Mouse (Mus musculus) left cerebral cortex, adult 9 months (tissue): ENCODE measurements around the gene Rnf123.
"Not testable (repeated sequence)": the region's sequence is repeated elsewhere in the genome, so short reads cannot be mapped to it uniquely, and the experiment has no call there.

Source experiments
- DNase-seq, 2 experiments: peaks; one replicate each; pipeline ENCODE4 v3.0.0; 2022; ENCODE audit warnings: low spot score in 2 of 2

The Rnf123 gene

DNA sequence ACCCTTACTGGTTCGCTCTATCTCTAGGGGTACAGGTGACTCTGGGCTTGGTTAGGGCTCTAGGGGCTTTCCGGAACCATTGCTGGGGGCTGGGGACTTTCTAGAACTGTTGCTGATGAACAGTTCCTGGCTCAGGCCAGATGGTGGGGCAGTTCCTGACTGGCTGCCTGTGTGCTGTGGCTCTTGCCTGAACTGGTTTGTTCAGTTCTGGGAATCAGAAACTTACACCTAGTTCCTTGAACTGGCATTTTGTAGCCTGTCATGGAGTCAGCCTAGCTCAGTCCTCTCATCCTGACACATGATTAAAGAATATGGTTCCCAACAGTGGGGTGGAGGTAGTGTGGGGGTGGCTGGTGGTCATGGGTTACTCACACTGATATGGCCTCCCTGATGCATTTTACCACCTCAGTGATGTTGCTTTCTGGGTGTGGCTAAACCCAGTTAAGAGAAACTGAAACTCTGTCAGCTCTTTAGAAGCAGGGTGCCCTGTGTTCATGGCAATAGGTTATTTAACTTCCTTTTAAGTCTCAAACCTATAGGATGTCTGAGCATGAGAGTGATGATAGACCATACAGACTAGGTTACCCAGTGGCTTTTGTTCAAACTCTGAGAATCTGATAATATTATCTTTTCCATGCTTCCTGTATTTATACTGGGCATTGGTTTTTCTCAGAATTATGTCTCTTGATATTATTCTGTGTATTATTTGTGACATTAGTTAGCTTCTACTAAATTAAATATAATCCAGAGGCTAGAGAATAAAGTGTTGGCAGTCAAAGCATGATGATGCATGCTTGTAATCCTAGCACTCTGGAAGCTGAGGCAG, 47.6 kb downstream of the Rnf123 start:
- no peak for DNase-seq

DNA sequence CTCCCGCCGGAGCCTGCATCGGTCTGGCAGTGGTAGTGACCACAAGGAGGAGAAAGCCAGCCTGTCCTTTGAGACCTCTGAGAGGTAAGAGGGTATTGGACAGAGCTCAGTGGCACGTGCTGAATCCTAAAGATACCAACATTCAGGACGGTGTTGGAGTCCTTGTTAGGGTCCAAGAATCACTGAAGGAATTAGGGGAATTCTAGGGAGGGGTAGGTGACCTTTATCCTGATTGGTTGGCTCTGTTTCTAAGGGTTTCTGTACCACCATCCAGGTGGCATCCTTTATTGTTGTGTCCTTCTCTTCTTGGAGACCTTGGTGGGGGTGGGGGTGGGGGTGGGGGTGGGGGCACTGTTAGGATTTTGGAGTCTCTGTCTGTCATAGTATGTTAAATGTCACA, 51.0 kb downstream of the Rnf123 start:
- no peak for DNase-seq

DNA sequence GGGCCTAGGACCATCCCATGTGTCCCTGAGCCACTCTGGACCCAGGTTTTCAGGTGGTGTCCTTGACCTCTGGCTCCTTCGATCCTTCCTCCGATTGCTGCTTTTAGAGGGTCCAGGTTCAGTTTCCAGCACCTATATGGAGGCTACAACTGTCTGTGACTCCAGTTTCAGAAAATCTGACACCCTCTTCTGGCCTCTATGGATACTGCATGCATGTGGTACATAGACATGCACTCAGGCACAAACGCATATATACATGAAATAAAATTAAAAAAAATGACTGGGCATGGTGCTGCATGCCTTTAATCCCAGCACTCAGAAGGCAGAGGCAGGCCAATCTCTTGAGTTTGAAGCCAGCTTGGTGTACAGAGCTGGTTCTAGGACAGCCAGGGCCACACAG, 55.3 kb downstream of the Rnf123 start:
- DNase-seq = no peak

DNA sequence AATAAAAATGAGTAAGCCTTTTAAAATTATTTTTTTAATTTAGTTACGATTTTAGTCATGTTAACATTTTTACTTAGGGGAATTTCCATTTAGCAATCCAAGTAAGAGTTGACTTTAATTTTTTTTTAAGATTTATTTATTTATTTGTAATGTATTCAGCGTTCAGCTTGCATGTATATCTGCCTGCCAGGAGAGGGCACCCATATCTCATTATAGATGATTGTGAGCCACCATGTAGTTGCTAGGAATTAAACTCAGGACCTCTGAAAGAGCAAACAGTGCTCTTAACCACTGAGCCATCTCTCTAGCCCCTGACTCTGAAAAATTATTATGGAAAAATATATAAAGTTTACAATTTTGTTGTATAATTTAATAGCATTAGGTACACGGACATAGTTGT, 56.6 kb downstream of the Rnf123 start:
- no peak for DNase-seq

DNA sequence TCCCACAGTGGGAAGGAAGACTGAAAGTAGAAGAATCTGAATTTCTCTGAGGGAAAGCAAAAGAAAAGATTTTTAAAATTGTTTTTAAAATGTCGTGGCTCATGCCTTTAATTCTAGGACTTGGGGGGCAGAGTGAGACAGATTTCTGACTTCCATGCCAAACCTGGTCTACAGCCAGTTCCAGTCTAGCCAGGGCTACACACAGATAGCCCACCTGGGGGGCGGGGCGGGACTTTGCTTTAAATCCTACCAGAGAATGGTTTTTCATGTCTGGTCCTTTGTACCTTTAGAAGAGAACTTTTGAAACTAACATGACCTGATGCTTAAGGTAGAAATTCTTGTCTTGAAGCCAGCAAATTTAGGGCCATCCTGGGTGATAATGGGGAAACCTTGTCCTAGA, 59.9 kb downstream of the Rnf123 start:
- DNase-seq = no peak

DNA sequence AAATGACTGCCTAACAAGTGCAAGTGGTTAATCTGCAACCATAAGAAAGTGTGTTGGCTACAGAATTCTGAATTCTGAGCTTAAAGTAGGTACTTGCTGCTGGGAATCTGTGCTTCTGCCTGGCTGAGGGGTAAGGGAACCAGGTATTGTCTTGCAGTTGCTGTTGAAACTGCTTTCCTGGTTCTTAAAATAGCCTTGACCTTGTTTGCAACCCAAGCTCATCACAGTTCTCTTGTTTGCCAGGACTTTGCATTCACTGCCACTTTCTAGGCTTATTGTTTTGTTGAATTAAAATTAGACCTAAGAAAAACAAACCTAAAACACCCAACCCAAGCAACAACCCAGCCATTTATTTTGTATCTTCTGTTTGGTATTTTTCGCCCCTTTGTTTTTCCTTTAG, 62.4 kb downstream of the Rnf123 start:
- DNase-seq = no peak

DNA sequence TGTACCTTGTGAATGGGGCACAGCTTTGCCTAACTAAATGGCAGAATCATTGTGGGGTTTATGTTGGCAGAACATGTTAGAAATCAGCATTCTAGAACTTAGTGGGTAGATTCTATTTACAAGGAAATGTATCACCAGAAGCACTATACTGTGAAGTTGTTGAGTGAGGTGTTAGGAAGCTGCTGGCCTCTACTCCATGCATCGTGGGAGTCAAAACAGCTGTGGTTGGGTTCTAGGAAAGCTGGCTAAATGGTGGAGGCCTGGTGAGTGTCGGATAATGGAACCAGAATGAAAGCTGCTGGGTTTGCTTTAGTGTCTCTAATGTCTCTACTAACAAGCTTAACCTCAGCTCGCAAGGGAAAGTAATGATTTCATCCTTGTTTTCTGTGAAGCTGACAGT, 66.0 kb downstream of the Rnf123 start:
- peak in 1 of 2 experiments; percentile 42 for DNase-seq

DNA sequence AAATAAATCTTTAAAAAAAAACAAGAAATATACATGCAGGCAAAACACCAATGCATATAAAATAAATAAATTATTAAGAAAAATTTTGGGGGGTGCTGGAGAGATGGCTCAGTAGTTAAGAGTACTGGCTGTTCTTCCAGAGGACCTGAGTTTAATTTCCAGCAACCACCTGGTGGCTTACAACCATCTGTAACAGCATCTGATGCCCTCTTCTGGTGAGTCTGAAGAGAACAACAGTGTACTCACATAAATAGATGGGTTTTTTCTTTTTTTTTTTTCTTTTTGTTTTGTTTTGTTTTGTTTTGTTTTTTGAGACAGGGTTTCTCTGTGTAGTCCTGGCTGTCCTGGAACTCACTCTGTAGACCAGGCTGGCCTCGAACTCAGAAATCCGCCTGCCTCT, 69.6 kb downstream of the Rnf123 start:
- not testable (repeated sequence) for DNase-seq

DNA sequence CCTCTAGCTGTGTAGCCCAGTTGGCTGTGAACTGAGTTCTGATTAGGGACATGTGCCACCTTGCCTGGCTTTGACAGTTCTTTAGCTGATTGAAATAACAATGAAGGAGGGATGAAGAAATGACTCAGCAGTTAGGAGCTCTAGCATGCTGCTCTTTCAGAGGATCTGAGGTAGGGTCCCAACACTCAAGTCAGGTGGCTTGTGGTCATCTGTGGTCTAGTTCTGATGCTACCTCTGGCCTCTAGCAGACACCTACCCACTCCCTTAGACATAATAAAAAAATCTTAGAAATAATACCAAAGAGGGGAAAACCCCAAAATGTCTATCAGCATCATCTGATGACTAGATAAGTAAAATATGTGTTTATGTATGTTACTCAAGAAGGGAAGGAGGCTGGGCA, 72.8 kb downstream of the Rnf123 start:
- DNase-seq = no peak

DNA sequence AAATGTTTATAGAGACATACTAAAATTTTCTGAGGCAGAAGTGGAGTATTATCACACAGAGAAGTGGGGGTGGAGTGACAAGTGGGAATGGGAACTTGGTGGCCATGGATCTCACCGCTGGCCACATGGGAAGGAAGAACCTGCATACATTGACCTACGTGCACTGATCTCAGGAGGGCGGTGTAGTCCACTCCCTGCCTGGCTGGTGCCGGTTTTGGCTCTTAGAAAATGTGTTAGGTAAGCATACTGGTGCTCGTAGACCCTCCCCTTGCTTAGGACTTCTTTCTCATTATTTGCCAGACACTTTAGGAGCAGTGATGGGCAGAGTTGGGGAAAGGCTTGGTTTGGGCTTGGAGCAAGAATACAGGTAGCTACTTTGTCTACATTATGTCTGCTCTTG, 75.1 kb downstream of the Rnf123 start:
- no peak for DNase-seq

DNA sequence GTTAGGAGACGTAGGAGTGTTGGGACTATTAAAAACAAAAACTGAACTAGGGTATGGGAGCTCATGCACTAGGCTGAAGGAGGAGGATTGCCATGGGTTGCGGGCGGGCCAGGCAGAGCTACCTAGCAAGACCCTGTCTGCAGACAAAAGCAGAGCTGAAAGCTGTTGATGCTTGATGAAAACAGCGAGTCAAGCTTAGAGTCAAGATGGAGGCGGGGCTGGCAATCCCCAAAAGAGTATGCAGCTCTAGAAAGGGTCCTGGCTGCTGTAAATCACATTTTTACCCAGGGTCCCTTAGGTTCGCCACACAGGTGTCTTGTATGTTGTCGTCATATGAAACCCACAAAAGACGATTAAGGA, 79.6 kb downstream of the Rnf123 start:
- no peak for DNase-seq

DNA sequence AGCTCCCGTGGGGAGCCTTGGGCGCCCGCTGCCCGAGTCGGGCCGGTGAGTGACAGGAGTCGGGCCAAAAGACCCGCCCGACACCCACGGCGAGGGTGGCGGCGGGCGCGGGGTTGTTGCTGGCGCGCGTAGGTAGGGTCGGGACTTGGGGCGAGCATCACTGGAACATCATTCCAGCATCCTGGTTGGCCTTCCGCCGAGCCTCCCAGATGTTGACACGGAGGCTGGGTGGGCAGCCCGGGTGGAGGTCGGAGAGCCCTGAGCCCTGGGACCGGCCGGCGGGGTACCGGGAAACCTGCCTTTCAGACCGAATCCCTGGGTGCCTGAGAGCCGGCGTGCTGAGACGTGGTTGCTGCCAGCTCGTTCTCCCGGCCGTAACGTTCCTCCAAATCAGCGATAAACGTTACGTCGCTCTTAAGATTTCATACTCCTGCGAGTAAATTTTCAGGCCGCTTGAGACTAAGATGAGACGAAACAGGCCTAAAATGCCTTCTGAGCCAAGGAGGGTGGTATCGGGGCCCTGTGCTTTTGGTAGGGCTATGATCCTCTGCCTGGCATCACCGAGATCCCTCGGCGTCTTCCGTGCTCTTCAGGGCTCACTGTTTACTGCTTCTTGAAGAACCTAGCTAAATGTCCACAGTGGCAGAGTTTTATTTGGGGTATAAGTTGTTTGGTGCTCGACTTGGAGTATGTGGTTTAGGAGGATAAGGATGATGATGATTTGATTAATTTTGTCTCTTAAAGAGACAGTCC, 80.2 kb downstream of the Rnf123 start:
- no peak for DNase-seq

DNA sequence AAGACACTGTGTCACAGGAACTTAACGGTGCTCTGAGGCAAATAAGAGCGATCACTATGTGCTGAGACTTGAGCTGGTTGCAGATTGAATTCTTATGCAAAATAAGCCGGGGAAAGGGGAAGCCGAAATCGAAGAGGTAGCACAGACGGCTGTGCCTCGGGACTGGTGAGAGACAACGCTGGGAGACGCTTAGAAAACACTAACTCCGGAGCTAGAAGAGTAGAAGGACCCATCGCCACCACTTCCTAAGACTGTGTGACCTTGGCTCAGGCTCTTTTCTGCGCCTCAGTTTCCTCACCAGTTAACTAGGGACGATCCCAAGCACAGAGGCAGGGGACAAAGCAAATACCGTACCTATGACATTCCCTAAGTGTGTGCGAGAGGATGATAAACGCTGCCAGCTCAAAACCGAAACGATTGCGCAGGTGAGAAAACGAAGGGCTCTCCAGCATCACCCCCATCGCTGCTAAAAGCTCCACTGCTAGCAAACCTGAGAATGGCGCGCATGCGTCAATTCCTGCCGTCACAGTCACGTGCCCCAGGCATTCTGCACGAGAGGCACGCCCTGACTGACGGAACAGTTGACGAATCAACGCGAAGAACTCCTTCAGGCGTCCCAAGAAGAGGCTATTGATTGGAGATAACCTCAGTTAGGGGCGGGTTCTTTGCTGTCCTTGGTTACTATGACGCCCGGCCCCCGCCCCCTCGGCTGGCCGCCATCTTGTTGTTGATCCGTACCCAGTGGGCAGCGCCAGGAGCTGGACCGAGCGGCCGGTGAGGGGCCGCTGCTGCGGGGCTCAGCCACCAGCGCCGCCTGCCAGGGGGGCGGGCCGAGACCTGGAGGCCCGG, 81.0 kb downstream of the Rnf123 start, which contains the start of gene Ip6k1:
Gene Ip6k1 (plus strand): TSS at position 580 of the 849 bp plus-strand sequence.
- DNase-seq = peak; percentile 100
